Mouse (Mus musculus) mature B cell (primary cell): Measurements from ENCODE around the gene Gjd3.

Experiments used
- in situ Hi-C: fragments of 300-500 bp; cut with MboI; formaldehyde crosslinking; loops from 2 replicates; pipeline ENCODE4 v1.14.3; 2019

Gjd3 gene

DNA sequence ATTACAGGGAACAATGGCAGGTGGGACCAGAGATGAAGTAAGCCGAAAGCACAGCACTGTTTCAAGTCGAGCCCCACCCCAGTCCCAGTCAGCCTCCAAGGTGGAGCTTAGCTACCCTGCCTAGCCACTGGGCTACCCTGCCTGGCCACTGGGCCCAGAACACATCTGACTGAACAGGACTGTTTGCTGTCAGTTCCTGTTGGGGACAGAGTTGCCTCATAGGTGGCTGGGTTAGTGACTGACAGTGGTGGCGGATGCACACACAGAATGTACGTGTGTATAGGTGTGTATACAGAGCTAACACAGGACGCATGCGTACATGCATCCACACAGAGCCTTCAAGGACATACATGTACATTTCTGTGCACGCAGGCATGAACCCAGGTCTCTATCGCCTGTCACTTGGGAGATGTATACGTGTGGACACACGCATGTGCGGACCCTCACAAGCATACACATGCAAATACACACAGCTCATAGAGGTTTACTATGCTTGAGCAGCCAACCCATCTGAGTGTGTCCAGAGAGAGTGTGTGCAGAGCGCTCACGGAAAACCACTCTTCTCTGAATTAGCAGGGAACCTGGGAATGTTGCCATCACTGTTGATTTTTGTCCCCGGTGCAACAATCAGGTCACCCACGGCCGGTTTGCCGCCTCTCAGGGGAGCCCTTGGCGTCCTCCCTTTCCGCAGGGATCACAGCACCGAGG is 1.4 kb downstream of the Gjd3 start:
- in situ Hi-C loops = no loop called here

GRCm38 (mm10) chr11:98979356-98979755 is 3.5 kb downstream of the Gjd3 start:
- in situ Hi-C loops = no loop called here

GRCm38 (mm10) chr11:98978526-98979148 is 4.2 kb downstream of the Gjd3 start:
- in situ Hi-C loops = no loop called here

- in situ Hi-C loops = loop anchor here (5.0 kb wide), 1 partner anchor 38 kb away; no protein-coding TSS in a partner anchor
Observed at GRCm38 (mm10) chr11:98974871-98975719, 7.7 kb downstream of the Gjd3 start.

DNA sequence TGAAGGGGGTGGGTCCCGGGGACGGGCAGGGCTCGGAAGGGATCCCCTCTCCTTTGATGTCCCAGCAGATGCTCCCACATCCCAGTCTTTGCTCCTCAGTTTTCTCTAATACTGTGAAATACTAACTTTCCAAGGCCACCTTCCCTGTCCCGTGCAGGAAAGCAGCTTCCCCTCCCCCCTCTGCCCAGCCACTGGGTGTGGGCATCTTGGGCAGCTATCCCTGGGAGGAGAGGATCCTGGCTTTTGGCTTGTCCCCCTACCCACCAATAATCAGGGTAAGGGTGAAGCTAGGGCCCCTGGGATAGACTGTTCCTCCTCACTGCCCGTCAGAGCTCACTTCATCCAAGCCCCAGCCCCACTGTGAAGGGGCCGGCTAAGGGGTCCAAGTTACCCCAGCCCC is 8.6 kb downstream of the Gjd3 start:
- in situ Hi-C loops = loop anchor here (5.0 kb wide), 1 partner anchor 37 kb away; no protein-coding TSS in a partner anchor

- in situ Hi-C loops = loop anchor here (5.0 kb wide), 1 partner anchor 36 kb away; no protein-coding TSS in a partner anchor
Observed at GRCm38 (mm10) chr11:98973584-98973983, 9.2 kb downstream of the Gjd3 start.

DNA sequence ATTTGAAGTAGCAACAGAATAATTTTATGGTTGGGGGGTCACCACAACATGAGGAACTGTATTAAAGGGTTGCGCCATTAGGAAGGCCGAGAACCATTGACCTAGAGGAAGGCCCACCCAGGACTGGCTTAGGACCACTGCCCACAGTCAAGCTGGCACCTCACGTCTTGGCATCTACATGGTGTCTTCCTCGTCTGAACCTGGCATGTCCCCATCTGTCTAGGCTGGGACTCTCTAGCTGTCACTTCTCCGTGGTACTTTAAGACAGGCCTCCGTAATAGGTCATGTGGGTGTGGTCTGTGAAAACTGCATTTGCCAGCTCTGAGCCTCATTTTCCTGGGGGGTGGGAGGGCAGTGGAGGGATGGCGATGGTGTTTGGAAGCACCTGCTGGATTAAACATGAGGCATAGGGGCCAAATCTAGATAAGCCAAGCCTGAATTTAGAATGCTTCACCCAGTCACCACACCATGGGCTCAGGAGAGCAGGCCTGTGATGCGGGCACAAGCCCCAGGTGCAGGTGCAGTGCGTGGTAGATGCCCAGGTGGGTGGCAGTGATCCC is 9.9 kb downstream of the Gjd3 start:
- in situ Hi-C loops = loop anchor here (5.0 kb wide), 1 partner anchor 36 kb away; no protein-coding TSS in a partner anchor

DNA sequence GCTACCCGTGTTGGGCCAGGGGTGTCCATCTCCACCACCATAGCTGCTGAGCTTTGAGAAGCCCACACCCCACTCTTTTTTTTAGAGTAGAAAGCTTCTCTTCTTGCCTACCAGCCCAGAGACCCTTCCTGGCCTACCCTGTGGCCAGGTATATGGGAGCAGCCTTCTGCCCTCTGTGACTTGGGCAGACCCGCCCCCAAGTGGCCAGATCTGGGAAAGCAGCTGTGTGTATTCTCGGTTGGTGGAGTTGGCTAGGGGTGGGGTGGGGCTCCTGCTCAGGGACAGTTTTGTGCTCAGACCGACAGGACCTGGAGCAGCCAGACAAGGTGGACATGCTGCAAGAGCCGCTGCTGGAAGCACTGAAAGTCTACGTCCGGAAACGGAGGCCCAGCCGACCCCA is 10.6 kb downstream of the Gjd3 start:
- in situ Hi-C loops = loop anchor here (5.0 kb wide), 1 partner anchor 35 kb away; no protein-coding TSS in a partner anchor

DNA sequence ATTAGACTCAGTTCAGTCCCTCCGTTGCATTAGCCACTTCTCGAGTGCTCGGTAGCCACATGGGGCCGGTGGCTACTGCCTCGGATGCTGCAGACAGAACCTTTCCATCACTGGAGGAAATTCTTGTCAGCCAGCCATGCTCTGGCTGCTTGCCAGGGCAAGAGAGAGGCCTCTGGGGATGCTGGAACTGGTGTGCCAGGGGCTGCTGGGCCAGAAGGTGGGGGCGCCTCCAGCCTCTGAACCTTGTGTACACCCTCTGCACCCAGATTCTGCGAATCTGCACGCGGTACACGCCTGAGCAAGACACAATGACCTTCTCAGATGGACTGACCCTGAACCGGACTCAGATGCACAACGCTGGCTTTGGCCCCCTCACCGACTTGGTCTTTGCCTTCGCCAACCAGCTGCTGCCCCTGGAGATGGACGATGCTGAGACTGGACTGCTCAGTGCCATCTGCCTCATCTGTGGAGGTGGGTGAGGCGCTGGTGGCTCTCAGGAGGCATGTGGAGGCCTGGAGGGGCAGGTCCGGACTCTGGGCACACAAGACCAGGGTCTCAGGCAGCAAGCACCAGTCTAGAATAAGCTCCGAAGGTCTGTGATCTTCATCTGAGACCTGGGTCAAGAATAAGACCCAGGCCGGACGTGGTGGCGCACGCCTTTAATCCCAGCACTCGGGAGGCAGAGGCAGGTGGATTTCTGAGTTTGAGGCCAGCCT is 11.3 kb downstream of the Gjd3 start:
- in situ Hi-C loops = loop anchor here (5.0 kb wide), 1 partner anchor 34 kb away; no protein-coding TSS in a partner anchor

DNA sequence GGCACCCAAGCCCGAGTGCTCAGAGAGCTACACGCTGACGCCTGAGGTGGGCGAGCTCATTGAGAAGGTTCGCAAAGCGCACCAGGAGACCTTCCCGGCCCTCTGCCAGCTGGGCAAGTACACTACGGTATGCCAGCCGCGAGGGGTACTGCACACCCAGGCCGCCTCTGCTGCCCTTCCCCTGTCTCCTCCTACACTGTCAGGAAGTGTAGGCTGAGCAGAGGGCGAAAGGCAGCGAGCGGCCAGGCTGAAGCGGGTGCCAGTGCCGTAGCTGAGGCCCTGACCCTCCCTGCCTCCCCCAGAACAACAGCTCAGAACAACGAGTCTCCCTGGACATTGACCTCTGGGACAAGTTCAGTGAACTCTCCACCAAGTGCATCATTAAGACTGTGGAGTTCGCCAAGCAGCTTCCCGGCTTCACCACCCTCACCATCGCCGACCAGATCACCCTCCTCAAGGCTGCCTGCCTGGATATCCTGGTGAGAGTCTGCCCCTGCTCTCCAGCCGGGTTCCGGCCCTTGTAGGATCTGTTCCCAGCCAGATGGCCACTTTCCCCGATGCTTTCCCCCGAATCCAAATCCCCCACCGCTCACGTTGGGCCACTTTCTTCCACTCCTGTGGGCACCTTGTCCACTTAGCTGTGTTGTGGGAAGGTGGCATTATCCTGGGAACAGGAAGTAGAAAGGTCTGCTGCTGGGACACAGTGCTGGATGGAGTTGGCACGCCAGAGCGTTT is 12.5 kb downstream of the Gjd3 start:
- in situ Hi-C loops = loop anchor here (5.0 kb wide), 1 partner anchor 33 kb away; no protein-coding TSS in a partner anchor

DNA sequence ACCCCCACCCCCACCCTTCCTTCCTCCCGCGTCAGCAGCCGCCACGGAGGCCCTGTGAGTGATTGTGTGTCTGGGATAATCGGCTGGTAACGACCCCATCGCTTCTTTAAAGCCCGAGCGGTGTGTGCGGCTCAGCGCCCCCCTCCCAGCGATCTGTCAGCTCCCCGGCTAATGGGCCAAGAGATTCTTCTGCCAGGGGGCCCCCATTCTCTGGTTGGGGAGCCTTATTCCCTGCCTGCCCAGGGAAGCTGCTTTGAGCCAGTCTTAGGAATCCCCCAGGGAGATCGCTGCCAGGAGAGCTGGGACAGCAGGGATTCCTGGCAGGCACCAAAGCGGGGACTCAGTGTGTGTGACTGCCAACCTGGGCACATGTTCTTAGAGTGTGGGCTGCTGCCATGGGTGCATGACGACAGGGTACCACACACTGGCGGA is 13.3 kb downstream of the Gjd3 start:
- in situ Hi-C loops = no loop called here

GRCm38 (mm10) chr11:98968716-98969495 is 13.9 kb downstream of the Gjd3 start:
- in situ Hi-C loops = no loop called here

- in situ Hi-C loops = no loop called here
Observed at GRCm38 (mm10) chr11:98968079-98968478, 14.7 kb downstream of the Gjd3 start.

- in situ Hi-C loops = no loop called here
Observed at GRCm38 (mm10) chr11:98966499-98967141, 16.2 kb downstream of the Gjd3 start.

DNA sequence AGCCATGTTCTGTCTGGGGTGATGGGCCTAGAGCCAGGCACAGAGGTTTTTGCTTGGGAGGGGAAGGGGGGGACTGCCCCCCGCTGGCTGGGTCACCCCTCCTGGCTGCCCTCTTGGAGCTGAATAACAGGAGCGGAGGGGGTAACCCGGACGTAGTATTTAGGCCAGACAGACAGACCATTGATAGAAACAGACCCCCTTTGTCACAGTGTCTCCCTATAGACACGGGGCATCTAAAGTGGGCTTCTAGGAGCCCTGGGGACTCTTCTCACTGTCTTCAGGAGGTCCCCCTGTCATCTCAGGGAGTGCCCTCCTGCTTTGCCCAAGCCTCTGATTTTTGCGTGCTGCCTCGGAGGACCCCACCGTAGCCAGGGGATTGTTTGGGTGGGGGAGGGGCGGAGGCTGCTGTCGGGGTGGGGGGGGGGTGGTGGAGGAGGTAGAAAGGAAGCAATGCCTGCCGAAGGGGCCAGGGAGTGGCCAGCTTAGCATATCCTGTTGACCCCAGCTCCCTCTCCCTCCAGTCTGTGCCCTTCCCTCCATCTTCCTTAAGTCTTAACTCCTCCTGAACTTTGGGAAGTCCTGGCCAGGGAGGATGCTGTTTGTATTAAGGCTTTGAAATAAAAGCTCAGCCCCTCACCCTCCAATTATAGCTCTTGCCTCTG is 17.3 kb downstream of the Gjd3 start:
- in situ Hi-C loops = no loop called here

DNA sequence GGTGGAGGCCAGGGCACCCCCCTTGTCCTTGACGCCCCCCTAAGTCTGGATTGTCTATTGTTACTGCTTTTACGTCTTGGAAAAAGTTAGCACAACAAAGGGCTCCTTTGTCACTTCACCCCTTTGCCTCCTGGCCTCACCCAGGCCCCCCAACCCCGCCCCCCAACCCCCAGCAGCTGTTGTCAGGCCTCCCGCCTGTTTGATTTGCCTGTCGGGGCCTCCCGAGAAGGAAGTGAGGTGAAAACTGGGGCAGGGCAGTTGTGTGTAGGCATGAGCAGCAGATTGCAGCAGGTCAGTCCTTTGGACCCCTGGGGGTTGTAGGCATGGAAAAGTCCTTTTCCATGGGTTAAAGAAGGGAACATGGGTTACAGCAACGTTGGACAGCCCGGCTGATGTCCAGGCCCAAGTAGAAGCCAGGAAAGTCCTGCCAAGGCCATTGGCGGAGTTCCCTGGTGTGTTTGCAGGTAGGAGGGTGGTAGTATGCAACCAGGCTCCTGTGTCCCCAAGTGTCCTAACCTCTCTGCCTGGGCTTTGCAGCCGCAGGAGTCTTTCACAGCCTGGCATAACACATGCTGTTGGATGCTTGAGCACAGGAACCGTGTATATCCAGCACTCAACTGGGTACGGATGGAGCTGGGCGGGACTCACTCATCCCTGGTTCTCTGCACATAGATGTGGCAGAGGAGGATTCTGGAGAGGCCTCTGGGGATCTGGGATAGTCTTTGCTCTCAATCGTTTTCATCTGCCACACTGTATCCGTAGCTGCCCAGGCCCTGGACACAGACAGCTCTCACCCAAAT is 18.0 kb downstream of the Gjd3 start:
- in situ Hi-C loops = no loop called here

DNA sequence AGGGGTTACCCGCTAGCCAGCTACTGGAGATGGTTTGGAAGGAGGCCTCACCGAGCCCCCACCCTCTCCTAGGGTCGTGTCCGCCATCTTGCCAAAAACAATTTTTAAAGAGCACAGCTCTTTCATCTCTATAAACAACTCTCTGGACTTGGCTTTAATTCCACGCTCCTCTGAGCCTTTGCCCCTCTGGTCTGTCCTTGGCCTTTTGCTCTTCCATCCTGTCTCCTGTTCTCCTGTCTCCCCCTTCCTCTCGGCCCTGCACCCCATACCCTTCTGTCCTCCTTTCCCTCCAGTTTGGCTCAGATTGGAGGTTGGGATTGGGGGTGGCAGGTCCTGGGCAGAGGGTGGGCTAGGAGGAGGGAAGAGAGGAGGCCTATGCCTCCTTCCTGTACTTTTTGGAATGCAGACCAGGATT is 18.6 kb downstream of the Gjd3 start:
- in situ Hi-C loops = no loop called here
